Mouse (Mus musculus) hindbrain, embryonic 12.5 days (tissue): ENCODE data around the gene Antxr1. TPM values are rescaled to one million over a fixed set of nuclear protein-coding genes. Genes with fewer than 3 reads are reported as not detected.

Experiments used
- ATAC-seq: fragments of 200-750 bp; cut with Nextera tagmentation; 2 replicates; pipeline ENCODE4 v1.8.0; 2017; ENCODE audit warnings: moderate TSS enrichment; ENCODE audit not compliant: low FRiP score
- H3K27ac ChIP-seq: fragments of 300-500 bp; sonication (generic); 2 replicates; pipeline ENCODE4 v1.5.1; 2016; ENCODE audit warnings: mild to moderate bottlenecking
- H3K27me3 ChIP-seq: fragments of 300-500 bp; sonication (generic); 2 replicates; pipeline ENCODE4 v1.6.1; 2016; ENCODE audit warnings: mild to moderate bottlenecking
- H3K36me3 ChIP-seq: fragments of 300-500 bp; sonication (generic); 2 replicates; pipeline ENCODE4 v1.6.1; 2016; ENCODE audit warnings: mild to moderate bottlenecking
- H3K4me1 ChIP-seq: fragments of 300-500 bp; sonication (generic); 2 replicates; pipeline ENCODE4 v1.6.1; 2016
- H3K4me2 ChIP-seq: fragments of 300-500 bp; sonication (generic); replicated peaks from 2 replicates; pipeline ENCODE4 v1.6.1; 2016; ENCODE audit warnings: mild to moderate bottlenecking
- H3K4me3 ChIP-seq: fragments of 300-500 bp; sonication (generic); 2 replicates; pipeline ENCODE4 v1.5.1; 2016; ENCODE audit warnings: mild to moderate bottlenecking
- H3K9ac ChIP-seq: fragments of 300-500 bp; sonication (generic); 2 replicates; pipeline ENCODE4 v1.6.1; 2016; ENCODE audit warnings: mild to moderate bottlenecking, moderate library complexity
- H3K9me3 ChIP-seq: fragments of 300-500 bp; sonication (generic); replicated peaks from 2 replicates; pipeline ENCODE4 v1.6.1; 2016; ENCODE audit warnings: mild to moderate bottlenecking
- WGBS: fragments of 180-500 bp; shearing (Covaris S2); methylation state at CpG from one replicate; pipeline ENCODE4 v1.1.7; 2016; 5-methylcytosine and 5-hydroxymethylcytosine counted together
- polyA plus RNA-seq: library from polyadenylated mRNA; unstranded; fragments of >200 nt; fragmentation: Nextera tagmentation; extraction: Ambion mirVana; gene quantifications from 2 replicates; pipeline ENCODE4 v1.2.1, GENCODE M21; 2016

Antxr1 gene
- 5.0 and 5.1 TPM in 2 replicates for polyA plus RNA-seq

DNA sequence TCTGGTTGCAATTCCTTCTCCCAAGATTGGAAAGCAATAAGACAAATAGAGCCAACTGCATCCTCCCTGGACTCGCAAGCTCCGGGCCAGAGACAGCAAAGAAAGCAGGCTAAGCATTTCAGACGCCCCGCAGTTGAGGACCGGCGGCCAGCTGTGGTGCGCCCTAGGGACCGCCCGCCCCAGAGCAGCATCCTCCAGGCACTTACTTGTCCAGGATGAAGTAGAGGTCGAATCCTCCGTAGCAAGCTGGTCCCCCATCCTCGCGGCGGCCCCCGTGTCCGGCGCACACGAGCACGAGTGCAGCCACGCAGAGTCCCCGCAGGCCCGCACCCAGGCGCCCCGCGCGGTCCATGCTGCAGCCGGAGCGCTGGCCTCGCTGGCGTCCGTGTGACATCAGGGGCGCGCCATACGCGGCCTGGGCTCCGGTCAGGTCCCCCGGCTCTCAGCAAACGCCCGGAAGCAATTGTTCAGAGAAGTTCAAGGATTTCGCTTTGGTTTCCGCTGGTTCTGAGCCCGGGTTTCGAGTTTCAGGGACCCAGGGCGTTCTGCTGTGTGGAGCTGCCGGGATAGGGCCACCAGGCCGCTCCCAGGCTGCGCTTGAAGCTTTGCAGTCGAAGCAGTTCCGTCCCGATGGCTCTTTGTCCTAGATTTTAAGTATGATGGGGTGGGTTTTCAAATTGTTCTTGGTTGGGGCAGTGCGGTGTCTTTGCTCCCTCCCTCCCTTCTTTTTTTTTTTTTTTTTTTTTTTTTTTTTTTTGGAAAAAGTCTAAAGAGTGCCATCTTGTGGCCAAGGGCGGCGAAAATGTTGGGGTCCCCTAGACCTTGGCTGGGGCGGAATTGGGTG, at the start of gene Antxr1:
TSS of gene Antxr1 (minus strand) at position 731 of the 844 bp plus-strand sequence.
- Histone ChIP-seq H3K27ac (peak within 1 kb of the TSS; percentile 64), H3K4me2 (peak within 1 kb of the TSS; percentile 86), H3K9me3 (no peaks in the 10 kb centered on the region), H3K4me3 (peak within 1 kb of the TSS; percentile 78), H3K27me3 (peaks cover 6% of the 10 kb centered on the region; the same call in 1 of the 2 replicates), H3K9ac (peak within 1 kb of the TSS; percentile 79), H3K36me3 (no peaks in the 10 kb centered on the region), H3K4me1 (peaks cover 17% of the 10 kb centered on the region)
- WGBS = under 1% methylated on average over 51 of the region's 54 CpGs
- peak; percentile 75 for ATAC-seq

DNA sequence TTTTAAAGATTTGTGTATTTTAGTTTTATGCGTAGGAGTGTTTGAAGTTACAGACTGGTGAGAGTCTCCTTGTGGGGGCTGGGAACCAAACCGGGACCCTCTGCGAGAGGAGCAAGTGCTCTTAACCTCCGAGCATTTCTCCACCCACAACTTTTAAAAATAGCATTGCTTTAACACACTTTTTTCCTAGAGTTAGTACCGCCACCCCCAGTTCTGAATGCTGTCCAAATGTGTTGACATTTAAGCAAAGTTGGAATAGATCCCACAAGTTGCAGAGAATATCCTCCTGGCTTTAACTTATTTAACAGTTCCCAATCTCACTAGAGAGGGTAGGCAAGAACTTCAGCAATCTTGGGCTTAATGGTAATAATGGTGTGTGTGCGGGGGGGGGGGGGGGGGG, 49.1 kb upstream of the Antxr1 start:
- Histone ChIP-seq H3K27me3 (0 out of 2 replicates have a peak, but pooled peaks cover 5% of the 10 kb centered on the region), H3K9ac (no peak overlapping the region), H3K9me3 (no peaks in the 10 kb centered on the region), H3K4me3 (no peak overlapping the region), H3K4me2 (no peak overlapping the region), H3K4me1 (peaks cover 9% of the 10 kb centered on the region), H3K36me3 (no peaks in the 10 kb centered on the region), H3K27ac (no peak overlapping the region)
- WGBS = 63% methylated on average over 5 of the region's 6 CpGs
- ATAC-seq = no peak

DNA sequence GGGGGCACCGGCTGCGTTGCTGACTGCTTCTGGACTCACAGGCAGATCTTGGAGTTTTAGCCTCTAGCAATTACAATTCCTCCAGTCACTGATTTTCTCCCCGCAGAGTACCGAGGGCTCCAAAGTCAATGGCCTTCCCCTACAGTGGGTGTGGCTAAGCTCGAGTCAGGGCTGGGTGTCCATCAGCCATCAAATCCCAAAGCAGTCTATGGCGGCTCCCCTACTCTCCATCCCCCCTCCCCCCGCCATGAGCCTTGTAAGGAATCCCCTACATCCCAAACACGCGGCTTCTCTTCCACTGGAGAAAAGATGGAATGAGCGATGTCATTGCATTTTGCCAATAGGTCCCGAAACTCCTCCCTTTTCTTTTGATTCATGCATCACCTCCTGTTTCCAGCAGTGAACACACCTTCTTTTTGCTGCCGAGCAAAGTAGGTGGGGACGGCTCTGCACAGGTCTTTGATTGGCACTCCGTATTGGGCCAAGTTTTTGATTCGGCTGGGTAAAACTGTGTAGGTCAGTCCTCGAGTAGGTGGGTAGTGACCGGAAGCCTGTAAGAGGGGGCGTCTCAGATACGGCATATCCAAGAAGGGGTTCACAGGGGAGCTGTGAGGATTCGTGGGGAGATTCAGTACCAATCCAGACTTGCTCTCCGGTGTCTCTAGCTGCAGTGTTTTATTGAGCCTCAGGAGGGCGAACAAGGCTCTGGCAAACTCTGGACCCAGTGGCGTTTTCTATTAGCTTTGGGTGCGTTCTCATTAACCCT, 48.5 kb upstream of the Antxr1 start:
- no peaks in the 10 kb centered on the region for H3K9me3 ChIP-seq
- WGBS = 9% methylated on average over 24 of the region's 24 CpGs
- H3K4me1 ChIP-seq = peaks cover 4% of the 10 kb centered on the region; the same call in 1 of the 2 replicates
- 0 out of 2 replicates have a peak, but pooled peaks have one; percentile 32 for ATAC-seq
- H3K27me3 ChIP-seq = 0 out of 2 replicates have a peak, but pooled peaks cover 5% of the 10 kb centered on the region
- peak overlapping the region; percentile 25 for H3K4me3 ChIP-seq
- H3K27ac ChIP-seq = no peak overlapping the region
- H3K4me2 ChIP-seq = peak overlapping the region; percentile 54
- H3K9ac ChIP-seq = no peak overlapping the region
- no peaks in the 10 kb centered on the region for H3K36me3 ChIP-seq

DNA sequence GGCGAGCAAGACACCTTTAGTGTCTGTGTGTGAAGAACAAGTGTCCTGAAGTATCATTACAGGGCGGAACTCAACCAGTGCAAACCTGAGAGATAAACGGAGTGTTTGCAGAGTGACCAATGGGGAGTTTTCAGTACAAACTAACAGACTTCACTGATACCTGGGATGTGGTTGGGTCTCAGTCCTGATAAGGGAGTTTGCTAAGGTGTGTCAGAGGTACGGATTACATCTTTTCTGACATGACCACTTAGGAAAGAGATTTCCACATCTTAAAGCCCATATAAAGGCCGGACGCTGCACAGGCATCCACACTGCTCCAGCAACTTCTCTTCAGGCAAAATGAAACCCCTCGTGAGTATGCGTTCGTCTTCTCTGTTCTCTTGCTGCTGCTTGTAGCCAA, 37.4 kb upstream of the Antxr1 start, which contains the start of gene Gkn2:
TSS of gene Gkn2 (plus strand) at position 301 of the 400 bp plus-strand sequence.
- H3K4me3 ChIP-seq = no peak within 1 kb of the TSS
- no peak within 1 kb of the TSS for H3K9ac ChIP-seq
- 93% methylated on average over 9 of the region's 9 CpGs for WGBS
- no peaks in the 10 kb centered on the region for H3K9me3 ChIP-seq
- H3K27ac ChIP-seq = no peak within 1 kb of the TSS
- no peaks in the 10 kb centered on the region for H3K36me3 ChIP-seq
- H3K4me2 ChIP-seq = no peak within 1 kb of the TSS
- H3K4me1 ChIP-seq = no peaks in the 10 kb centered on the region
- no peaks in the 10 kb centered on the region for H3K27me3 ChIP-seq
- ATAC-seq = no peak

DNA sequence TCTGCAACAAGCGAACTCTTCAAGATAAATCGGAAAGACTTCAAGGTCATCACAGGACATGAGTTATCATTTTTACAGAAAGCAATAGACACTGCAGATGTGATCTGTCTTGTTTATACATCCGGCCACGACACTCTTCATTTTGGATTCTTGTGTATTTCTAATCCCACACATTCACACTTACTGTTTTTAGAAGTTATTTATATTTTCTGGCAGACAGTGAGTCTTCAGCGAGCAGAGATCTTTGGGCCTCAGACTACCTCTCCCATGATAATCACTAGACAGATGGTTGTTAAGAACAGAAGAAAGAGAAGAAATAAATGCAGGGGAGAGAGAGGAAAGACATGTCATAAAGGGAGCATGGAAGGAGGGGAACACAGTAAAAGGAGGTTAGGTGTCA, 33.6 kb upstream of the Antxr1 start:
- Histone ChIP-seq H3K27me3 (no peaks in the 10 kb centered on the region), H3K36me3 (no peaks in the 10 kb centered on the region), H3K4me1 (no peaks in the 10 kb centered on the region), H3K4me2 (no peak overlapping the region), H3K4me3 (no peak overlapping the region), H3K9ac (no peak overlapping the region), H3K27ac (no peak overlapping the region), H3K9me3 (no peaks in the 10 kb centered on the region)
- WGBS = 90% methylated on average over 5 of the region's 5 CpGs
- ATAC-seq = no peak

DNA sequence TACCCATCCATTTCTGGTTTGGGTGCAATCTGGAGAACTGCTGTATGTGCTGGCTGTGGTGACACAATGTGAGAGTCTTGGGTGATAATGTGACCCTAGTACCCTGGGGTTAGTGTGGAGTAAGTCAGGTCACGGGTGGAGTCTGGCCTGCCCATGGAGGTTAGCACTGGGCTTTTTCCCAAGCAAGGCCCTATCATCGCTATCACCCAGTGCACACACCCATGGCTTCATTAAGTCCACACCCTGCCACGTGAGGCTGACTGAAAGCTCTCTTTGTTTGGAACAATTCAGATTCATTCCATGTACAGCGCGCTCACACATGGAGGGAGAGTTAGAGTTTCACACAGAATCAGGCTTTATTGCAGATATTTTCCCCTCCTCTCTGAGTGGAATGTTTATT, 18.8 kb upstream of the Antxr1 start:
- 63% methylated on average over 5 of the region's 5 CpGs for WGBS
- no peaks in the 10 kb centered on the region for H3K4me1 ChIP-seq
- no peaks in the 10 kb centered on the region for H3K27me3 ChIP-seq
- H3K27ac ChIP-seq = no peak overlapping the region
- H3K4me2 ChIP-seq = no peak overlapping the region
- no peaks in the 10 kb centered on the region for H3K36me3 ChIP-seq
- H3K9me3 ChIP-seq = no peaks in the 10 kb centered on the region
- H3K9ac ChIP-seq = no peak overlapping the region
- H3K4me3 ChIP-seq = no peak overlapping the region
- no peak for ATAC-seq

DNA sequence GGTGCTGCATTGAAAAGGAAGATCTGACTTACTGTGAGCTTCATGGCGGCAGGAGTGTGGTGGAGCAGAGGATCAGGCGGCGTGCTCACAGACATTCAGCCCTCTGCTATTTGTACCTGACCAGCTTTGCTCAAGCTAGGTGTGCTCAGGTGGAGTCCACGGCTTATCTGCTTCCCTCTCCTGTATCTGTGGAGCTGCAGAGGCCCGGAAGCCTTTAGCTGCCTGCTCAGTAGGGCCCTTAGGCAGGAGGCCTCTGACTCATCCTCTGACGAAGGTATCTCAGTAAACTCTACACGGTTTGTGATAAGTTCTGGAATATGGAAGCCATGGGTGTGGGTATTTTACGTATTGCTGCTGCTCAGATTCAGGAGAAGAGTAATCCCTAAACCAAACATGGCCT, 15.2 kb upstream of the Antxr1 start, which contains the start of gene Gkn1:
TSS of gene Gkn1 (minus strand) at position 114 of the 400 bp plus-strand sequence.
- Histone ChIP-seq H3K4me1 (no peaks in the 10 kb centered on the region), H3K36me3 (no peaks in the 10 kb centered on the region), H3K4me2 (no peak within 1 kb of the TSS), H3K9me3 (no peaks in the 10 kb centered on the region), H3K27ac (no peak within 1 kb of the TSS), H3K27me3 (no peaks in the 10 kb centered on the region), H3K9ac (no peak within 1 kb of the TSS), H3K4me3 (no peak within 1 kb of the TSS)
- 90% methylated on average over 8 of the region's 8 CpGs for WGBS
- no peak for ATAC-seq

DNA sequence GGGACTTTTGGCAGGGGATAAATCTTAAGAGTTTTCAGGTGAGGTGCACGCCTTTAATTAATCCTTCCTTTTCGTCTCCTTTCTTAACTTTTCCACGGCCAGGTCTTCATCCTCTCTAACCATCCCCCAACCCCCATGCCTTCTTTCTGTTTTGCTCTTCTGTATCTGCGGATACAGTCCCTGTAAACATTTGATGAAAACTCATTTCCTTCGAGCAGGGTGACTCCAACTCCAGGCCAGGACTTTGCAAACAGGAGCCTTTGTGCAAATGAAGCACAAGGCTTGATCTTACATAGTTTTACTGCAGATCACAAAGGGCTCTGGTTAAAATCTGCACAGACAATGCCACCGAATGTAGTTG, 294 bp upstream of the Antxr1 start:
- H3K27me3 ChIP-seq = peaks cover 6% of the 10 kb centered on the region; the same call in 1 of the 2 replicates
- H3K9me3 ChIP-seq = no peaks in the 10 kb centered on the region
- peaks cover 17% of the 10 kb centered on the region for H3K4me1 ChIP-seq
- H3K27ac ChIP-seq = no peak overlapping the region
- 35% methylated on average over 6 of the region's 6 CpGs for WGBS
- H3K4me3 ChIP-seq = no peak overlapping the region
- no peaks in the 10 kb centered on the region for H3K36me3 ChIP-seq
- no peak overlapping the region for H3K4me2 ChIP-seq
- no peak overlapping the region for H3K9ac ChIP-seq
- ATAC-seq = no peak

DNA sequence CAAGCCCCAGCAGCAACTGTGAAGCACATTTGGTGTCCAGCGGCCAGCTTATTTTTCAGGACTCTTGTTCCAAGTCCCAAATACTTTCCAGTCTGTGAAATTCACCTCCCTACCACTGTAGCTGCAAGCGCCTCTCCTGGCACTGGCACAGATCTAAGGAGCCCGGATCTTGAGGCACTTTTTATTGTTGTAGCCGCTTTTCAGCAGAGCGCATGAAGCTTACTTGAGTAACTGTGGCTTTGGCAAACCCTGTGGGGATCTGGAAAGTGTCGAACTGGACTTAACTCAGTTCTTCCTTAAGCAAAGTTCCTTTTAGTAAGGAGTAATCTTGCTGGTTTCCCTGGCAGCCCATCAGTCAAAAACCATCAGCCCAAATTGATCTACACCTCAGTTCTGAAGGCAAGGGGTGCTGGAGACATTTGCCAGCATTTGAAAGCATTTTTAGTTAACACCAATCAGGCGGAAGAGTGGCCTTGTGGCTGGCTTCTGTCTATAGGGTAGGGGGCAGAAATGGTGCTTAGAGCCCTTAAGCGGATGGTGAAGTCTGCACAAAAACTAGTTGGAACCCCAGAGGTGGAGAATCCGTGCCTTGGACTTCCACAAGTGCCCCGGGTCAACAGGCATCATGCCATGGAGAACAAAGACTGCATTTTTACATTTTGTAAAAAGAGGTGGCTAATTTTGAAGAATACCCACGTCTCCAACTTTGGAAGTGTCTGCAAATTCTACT, 1.1 kb downstream of the Antxr1 start:
- Histone ChIP-seq H3K4me3 (peak overlapping the region; percentile 78), H3K27me3 (peaks cover 6% of the 10 kb centered on the region; the same call in 1 of the 2 replicates), H3K27ac (peak overlapping the region; percentile 30; the same call in 1 of the 2 replicates), H3K9me3 (no peaks in the 10 kb centered on the region), H3K36me3 (no peaks in the 10 kb centered on the region), H3K9ac (peak overlapping the region; percentile 79), H3K4me1 (peaks cover 20% of the 10 kb centered on the region), H3K4me2 (peak overlapping the region; percentile 86)
- WGBS = 13% methylated on average over 11 of the region's 11 CpGs
- ATAC-seq = no peak

DNA sequence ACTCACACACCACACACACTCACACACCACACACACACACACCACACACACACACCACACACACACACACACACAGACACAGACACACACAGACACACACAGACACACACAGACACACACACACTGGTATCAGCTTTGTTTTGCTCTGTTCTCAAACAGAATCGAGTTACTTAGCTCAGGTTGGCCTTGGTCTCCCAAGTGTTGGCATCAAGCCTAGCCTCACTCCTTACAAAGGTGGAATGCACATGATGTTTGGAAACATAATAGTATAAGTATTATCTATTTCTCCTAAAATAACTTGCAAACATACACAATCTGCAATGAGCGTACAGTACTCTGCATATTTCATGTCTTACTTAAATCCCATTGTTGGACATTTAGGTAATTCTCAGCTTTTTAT, 3.2 kb downstream of the Antxr1 start:
- H3K27ac ChIP-seq = no peak overlapping the region
- no peak for ATAC-seq
- H3K4me1 ChIP-seq = peaks cover 24% of the 10 kb centered on the region
- H3K4me2 ChIP-seq = no peak overlapping the region
- no peaks in the 10 kb centered on the region for H3K9me3 ChIP-seq
- 82% methylated on average over 2 of the region's 2 CpGs for WGBS
- 0 out of 2 replicates have a peak, but pooled peaks cover 6% of the 10 kb centered on the region for H3K27me3 ChIP-seq
- no peak overlapping the region for H3K9ac ChIP-seq
- H3K4me3 ChIP-seq = no peak overlapping the region
- no peaks in the 10 kb centered on the region for H3K36me3 ChIP-seq

DNA sequence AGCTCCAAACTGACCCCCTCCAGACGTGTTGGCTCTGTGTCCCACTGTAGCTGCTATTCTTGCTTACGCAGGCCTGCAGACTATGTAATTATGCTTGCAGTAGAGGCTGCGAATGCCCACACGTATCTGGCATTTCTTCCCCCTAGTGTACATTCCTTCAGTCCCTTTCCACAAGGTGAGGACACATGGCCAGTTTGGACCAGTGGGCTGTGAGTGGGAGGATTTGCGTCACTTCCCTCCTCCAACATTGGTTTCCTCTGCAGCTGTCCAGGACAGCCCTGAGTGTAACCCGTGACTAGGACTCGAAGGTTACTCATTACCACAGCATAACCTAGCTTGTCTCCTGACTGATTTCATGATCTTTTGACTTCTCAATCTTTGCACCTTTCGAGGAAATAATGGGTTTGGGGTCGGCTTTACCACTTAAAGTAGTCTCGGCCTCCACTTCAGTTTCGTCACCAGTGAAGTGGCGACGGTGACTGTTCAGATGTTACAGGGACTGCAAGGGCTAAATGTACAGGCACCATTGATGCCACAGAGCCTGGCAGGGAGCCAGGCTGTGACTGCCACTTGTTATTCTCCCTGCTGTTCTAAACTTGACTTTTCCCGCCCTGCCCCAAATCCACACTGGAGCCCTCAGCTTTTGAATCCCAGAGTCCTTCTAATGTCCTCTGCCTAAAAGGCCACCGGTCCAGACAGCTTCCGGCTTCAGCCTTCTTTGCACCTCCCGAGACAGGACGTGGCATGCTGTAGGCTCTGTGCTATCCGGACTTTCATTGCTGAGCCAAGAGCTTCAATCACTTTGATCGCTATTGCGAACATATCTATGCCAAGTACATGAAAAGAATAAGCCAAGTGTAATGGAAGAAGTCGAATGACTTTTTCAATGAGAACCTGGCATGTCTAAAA, 7.1 kb downstream of the Antxr1 start:
- WGBS = 81% methylated on average over 22 of the region's 22 CpGs
- no peak overlapping the region for H3K9ac ChIP-seq
- H3K4me2 ChIP-seq = no peak overlapping the region
- H3K27ac ChIP-seq = no peak overlapping the region
- H3K36me3 ChIP-seq = no peaks in the 10 kb centered on the region
- peaks cover 7% of the 10 kb centered on the region; the same call in 1 of the 2 replicates for H3K4me1 ChIP-seq
- no peak overlapping the region for H3K4me3 ChIP-seq
- ATAC-seq = no peak
- no peaks in the 10 kb centered on the region for H3K9me3 ChIP-seq
- no peaks in the 10 kb centered on the region for H3K27me3 ChIP-seq
